Mouse (Mus musculus) R1 (cell line): Measurements from ENCODE around the gene Ddn.
A peak's percentile ranks its signal among the peaks of the same experiment; 100 is the strongest.

Experiments used
- DNase-seq: peaks from one replicate; pipeline ENCODE4 v3.0.0-alpha.2; 2018; ENCODE audit warnings: low read depth, low spot score

The Ddn gene

DNA sequence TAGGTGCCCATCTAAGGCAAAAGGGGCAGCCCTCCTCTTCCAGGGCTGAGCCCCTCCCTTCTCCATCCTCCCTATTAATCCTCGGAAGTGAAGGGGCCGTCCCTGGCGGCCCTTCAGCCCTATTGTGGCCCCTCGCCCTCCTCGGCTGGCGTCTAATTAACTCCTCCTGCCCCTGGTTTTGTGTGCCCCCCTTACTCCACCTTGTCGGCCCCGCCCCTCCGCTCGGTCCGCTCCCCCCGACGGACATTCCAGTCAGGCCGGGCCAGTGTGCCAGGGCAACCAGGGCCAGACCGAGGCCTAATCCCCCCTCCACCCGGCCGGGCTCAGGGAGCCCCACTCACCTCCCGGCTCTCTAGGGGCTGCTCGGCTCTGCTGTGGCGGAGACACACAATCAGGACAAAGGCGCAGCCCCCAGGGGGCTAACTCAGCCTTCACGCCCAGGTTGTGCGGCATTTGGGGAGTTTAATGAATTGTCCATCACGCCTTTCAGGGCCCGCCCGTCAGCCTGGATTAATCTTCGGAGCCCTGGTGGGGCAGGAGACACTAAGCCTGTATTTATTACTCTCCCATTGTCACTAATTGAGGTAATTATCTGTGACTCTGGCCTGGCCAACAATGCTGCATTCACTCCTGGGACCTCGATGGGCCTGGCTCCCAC, 11.3 kb downstream of the Ddn start:
- DNase-seq: peak; percentile 28

DNA sequence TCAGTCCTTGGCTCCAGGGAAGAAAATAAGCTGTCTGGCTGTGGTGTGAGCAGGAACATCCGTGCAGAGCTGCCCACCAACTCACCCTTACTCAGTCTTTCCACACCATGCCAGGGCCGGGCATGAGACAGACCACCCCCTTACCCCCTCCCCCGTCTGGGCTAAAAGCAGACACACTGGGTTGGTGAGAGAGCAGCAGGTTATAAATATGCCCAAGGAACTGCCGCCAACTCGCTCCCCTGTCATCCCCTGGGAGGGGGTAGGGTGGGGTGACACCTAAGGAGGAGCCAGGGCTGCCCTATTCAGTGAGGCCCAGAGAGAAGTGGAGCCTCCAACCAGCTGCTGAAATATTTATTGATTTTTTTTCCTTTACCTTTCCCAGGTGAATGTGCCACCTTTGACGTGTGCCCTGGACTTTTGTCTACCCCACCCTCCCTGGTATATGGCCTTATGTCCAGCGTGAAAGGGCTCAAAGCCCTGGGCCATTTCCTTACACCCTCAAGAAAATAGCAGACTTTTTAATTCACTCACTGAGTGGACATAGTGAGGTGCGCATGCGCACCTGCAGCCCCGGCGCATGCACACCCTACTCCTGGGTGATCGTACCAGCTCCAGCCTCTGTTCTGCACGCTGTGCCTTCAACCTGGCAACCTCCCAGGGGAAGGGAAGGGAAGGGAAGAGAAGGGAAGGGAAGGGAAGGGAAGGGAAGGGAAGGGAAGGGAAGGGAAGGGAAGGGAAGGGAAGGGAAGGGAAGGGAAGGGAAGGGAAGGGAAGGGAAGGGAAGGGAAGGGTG, 12.3 kb downstream of the Ddn start:
- DNase-seq: no peak

DNA sequence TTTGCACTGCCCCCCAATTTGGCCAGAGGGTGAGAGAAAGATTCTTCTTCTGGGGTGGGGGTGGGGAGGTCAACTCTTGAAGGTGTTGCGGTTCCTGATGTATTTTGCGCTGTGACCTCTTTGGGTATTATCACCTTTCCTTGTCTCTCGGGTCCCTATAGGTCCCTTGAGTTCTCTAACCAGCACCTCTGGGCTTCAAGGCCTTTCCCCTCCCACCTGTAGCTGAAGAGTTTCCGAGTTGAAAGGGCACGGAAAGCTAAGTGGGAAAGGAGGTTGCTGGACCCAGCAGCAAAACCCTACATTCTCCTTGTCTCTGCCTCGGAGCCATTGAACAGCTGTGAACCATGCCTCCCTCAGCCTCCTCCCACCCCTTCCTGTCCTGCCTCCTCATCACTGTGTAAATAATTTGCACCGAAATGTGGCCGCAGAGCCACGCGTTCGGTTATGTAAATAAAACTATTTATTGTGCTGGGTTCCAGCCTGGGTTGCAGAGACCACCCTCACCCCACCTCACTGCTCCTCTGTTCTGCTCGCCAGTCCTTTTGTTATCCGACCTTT, 16.1 kb downstream of the Ddn start:
- DNase-seq: no peak

DNA sequence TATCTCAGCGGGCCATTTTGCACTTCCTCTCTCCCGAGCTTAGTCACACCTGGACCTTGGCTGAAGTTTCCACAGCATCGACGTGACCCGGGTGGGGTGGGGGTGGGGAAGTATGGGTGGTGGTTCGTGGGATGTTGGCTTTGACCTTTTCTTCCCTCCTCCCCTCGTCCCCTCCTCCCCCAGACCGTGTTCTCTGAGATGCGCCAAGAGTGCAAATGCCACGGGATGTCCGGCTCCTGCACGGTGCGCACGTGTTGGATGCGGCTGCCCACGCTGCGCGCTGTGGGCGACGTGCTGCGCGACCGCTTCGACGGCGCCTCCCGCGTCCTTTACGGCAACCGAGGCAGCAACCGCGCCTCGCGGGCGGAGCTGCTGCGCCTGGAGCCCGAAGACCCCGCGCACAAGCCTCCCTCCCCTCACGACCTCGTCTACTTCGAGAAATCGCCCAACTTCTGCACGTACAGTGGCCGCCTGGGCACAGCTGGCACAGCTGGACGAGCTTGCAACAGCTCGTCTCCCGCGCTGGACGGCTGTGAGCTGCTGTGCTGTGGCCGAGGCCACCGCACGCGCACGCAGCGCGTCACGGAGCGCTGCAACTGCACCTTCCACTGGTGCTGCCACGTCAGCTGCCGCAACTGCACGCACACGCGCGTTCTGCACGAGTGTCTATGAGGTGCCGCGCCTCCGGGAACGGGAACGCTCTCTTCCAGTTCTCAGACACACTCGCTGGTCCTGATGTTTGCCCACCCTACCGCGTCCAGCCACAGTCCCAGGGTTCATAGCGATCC, 16.9 kb downstream of the Ddn start:
- peak; percentile 13 for DNase-seq

- DNase-seq: peak; percentile 55
Measured at GRCm38 (mm10) chr15:98791771-98792170, 17.5 kb downstream of the Ddn start.

DNA sequence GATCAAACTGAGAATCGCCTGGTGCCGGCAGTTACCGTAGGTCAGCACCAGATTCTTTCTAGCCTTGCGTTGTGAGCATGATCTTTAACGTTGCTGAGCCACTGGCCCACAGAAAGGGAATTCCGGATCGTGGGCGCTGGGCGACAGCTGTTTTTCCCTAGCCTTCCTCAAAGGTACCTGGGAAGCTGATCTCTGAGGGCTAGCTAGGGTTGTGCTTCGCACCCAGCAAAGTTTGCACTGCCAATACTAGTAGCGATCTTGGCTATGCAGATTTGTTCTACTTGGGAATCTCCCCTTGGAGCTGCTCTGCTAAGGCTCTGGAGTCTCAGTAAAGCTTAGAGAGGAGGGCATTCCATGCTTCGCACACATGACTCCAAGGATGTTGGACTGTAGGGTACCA, 18.1 kb downstream of the Ddn start:
- DNase-seq: peak; percentile 39

DNA sequence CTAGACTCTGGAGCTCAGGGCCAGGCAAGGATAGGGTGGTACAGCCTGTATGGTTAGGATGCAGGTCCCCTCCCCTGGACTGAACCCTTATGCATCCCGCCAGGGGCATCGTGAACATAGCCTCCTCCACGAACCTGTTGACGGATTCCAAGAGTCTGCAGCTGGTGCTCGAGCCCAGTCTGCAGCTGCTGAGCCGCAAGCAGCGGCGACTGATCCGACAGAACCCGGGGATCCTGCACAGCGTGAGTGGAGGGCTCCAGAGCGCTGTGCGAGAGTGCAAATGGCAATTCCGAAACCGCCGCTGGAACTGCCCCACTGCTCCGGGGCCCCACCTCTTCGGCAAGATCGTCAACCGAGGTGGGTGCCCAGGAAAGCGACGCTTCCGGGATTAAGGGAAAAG, 18.5 kb downstream of the Ddn start:
- no peak for DNase-seq

DNA sequence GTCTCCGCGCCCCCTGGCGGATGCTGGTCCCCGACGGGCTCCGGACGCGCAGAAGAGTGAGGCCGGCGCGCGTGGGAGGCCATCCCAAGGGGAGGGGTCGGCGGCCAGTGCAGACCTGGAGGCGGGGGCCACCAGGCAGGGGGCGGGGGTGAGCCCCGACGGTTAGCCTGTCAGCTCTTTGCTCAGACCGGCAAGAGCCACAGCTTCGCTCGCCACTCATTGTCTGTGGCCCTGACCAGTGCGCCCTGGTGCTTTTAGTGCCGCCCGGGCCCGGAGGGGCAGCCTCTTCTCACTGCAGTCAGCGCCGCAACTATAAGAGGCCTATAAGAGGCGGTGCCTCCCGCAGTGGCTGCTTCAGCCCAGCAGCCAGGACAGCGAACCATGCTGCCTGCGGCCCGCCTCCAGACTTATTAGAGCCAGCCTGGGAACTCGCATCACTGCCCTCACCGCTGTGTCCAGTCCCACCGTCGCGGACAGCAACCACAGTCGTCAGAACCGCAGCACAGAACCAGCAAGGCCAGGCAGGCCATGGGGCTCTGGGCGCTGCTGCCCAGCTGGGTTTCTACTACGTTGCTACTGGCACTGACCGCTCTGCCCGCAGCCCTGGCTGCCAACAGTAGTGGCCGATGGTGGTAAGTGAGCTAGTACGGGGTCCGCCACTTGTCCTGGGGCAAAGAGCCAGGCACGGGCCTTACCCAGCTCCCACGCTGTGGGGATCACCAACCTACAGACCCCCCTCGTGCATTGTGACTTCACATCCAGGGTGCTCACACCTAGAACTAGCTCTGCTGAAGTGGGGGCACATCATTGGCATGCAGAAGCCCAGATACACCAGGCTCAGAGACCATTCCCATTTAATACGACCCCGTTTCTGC, 19.4 kb downstream of the Ddn start, which contains the start of gene Wnt1:
Gene Wnt1 (plus strand): TSS at position 197 of the 875 bp plus-strand sequence.
- DNase-seq: peak; percentile 57

DNA sequence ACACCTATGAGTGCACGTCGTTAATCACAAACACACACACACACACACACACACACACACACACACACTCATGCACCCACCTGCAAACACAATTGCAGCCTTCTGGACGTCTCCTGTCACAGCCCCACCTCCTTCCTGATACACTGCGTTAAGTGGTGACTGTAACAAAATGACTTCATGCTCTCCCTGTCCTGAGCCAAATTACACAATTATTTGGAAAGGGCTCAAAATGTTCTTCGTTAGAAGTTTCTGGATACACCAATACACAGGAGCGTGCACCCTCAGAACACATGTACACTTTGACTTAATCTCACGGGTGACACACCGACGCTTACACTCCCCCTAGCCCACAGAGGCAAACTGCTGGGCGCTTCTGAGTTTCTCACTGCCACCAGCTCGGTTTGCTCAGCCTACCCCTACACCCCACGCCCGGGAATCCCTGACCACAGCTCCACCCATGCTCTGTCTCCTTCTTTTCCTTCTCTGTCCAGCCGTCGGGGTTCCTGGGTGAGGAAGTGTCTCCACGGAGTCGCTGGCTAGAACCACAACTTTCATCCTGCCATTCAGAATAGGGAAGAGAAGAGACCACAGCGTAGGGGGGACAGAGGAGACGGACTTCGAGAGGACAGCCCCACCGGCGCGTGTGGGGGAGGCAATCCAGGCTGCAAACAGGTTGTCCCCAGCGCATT, 20.2 kb downstream of the Ddn start:
- DNase-seq: no peak

- DNase-seq: peak; percentile 25
Measured at GRCm38 (mm10) chr15:98787930-98788329, 21.4 kb downstream of the Ddn start.

DNA sequence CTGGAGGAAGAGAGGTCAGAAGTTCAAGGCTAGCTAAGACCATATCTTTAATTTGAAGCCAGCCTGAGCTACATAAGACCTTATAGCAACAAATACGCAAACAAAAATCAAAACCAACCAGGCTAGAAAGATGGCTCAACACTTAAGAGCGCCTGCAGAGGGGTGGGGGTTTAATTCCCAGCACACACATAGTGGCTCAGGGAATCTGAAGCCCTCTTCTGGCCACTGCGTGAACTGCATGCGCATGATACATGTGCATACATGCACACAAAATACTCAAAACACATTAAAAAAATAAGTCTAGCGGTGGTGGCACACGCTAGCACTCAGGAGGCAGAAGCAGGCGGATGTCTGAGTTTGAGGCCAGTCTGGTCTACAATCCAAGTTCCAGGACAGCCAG, 23.5 kb downstream of the Ddn start:
- peak; percentile 87 for DNase-seq

DNA sequence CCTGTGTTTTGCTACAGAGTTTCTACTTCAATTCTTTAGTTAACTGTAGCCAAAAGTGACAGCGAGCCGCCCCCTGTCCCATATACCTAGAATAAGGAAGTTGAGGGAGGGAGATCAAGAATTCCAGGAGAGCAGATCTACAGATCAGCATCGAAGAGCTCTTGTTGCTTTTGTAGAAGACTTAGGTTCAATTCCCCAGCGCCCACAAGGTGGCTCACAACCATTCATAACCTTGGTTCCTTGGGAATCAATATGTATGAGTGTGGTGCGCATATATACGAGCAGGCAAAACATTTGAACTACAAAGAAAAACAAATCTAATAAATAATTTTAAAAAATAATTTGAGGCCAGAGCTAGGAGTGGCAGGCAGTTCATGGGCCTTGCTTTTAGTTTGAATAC, 28.1 kb downstream of the Ddn start:
- no peak for DNase-seq

DNA sequence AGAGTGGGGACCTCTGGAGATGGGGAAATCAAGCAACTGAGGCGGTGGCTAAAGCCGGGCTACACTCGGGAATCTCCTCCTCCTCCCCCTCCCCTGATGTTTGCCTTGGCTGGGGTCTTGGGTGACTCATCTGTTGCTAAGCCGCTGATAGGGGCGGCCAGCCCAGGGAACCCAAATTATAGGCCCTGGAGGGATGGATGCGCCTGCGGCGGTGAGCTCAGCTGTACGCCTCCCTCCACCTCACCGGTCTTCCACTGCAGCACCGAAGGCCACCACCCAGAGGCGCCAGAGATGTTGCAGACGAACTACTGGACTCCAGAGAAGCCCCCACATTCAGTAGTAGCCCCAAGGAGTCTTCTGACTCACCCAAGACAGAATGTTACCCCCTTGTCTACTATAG, 28.7 kb downstream of the Ddn start:
- DNase-seq: no peak

GRCm38 (mm10) chr15:98780075-98780474, 29.2 kb downstream of the Ddn start:
- no peak for DNase-seq

GRCm38 (mm10) chr15:98778806-98779205, 30.5 kb downstream of the Ddn start:
- no peak for DNase-seq

- DNase-seq: peak; percentile 58
Measured at GRCm38 (mm10) chr15:98778191-98778770, 31.0 kb downstream of the Ddn start.

DNA sequence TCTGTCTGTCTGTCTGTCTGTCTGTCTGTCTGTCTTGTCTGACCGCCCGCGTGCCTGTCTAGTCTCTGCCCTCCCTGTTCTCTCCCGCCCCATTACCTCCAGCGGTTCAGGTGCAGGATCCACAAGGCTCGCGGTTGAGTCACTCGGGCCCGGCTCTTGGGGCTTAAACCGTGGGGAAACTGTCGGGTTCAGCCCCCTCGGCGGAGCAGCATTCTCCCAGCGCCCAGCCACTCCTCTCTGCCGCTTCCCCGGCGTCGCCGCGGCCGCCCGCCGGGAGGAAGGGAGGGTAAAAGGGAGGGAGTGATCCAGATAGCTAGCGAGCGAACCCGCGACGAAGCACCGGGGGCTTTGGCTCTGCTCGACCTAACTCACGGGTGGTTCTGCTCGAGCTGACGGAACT, 31.5 kb downstream of the Ddn start, which contains the start of gene Wnt10b:
Gene Wnt10b (minus strand): TSS at position 389 of the 400 bp plus-strand sequence.
- DNase-seq: no peak

- no peak for DNase-seq
Measured at GRCm38 (mm10) chr15:98777005-98777616, 32.2 kb downstream of the Ddn start.

- DNase-seq: no peak
Measured at GRCm38 (mm10) chr15:98776280-98777004, 32.8 kb downstream of the Ddn start.
